Mouse (Mus musculus) brain, embryonic 14.5 days (tissue): ENCODE data around the gene Rab11fip4. TPM values are rescaled to one million over a fixed set of nuclear protein-coding genes. Genes with fewer than 3 reads are reported as not detected.

Source experiments
- DNase-seq: peaks from one replicate; pipeline ENCODE4 v3.0.0-alpha.2; 2011; ENCODE audit warnings: low read depth
- CTCF ChIP-seq: fragments of 200-500 bp; IDR thresholded peaks from 2 replicates; pipeline ENCODE4 v1.5.1; 2012; ENCODE audit warnings: inconsistent platforms, mild to moderate bottlenecking, moderate library complexity, borderline replicate concordance; ENCODE audit not compliant: insufficient read depth, insufficient read length; ENCODE audit errors: extremely low read depth
- POLR2A ChIP-seq: fragments of 200-500 bp; IDR thresholded peaks from 2 replicates; pipeline ENCODE4 v1.6.1; 2012; ENCODE audit warnings: mild to moderate bottlenecking, inconsistent platforms, borderline replicate concordance; ENCODE audit not compliant: poor library complexity, insufficient read depth, insufficient read length, severe bottlenecking; ENCODE audit errors: extremely low read depth
- polyA plus RNA-seq: library from polyadenylated mRNA; depleted of rRNA; stranded (reverse); fragments of >200 nt; gene quantifications from 2 replicates; pipeline ENCODE4 v1.2.3, GENCODE M21; 2012

Rab11fip4 gene
- polyA plus RNA-seq, 1 experiment = 55.0 TPM

GRCm38 (mm10) chr11:79584191-79584590 lies 6.8 kb upstream of the Rab11fip4 start:
- TF ChIP-seq POLR2A = no peak
- TF ChIP-seq CTCF = peak; percentile 88
- DNase-seq = peak; percentile 92

- TF ChIP-seq POLR2A (no peak), CTCF (peak; percentile 37; the same call in 1 of the 2 replicates)
- peak; percentile 43 for DNase-seq
Observed at GRCm38 (mm10) chr11:79589317-79590075, 1.5 kb upstream of the Rab11fip4 start.

GRCm38 (mm10) chr11:79591591-79591975 lies 571 bp downstream of the Rab11fip4 start:
- peak; percentile 53 for DNase-seq
- TF ChIP-seq POLR2A (no peak), CTCF (no peak)

- DNase-seq = no peak
- TF ChIP-seq CTCF = no peak
- no peak for TF ChIP-seq POLR2A
Observed at GRCm38 (mm10) chr11:79593495-79593894, 2.5 kb downstream of the Rab11fip4 start.

- TF ChIP-seq CTCF = no peak
- TF ChIP-seq POLR2A = no peak
- DNase-seq = no peak
Observed at GRCm38 (mm10) chr11:79610454-79610853, 19.4 kb downstream of the Rab11fip4 start.

- DNase-seq = peak; percentile 65
- TF ChIP-seq CTCF (no peak), POLR2A (no peak)
Observed at GRCm38 (mm10) chr11:79611011-79611666, 20.1 kb downstream of the Rab11fip4 start.

- DNase-seq = no peak
- TF ChIP-seq CTCF (no peak), POLR2A (no peak)
Observed at GRCm38 (mm10) chr11:79612046-79612600, 21.1 kb downstream of the Rab11fip4 start.

- peak; percentile 50 for DNase-seq
- TF ChIP-seq POLR2A (no peak), CTCF (no peak)
Observed at GRCm38 (mm10) chr11:79613084-79613483, 22.1 kb downstream of the Rab11fip4 start.

- no peak for DNase-seq
- TF ChIP-seq POLR2A (no peak), CTCF (no peak)
Observed at GRCm38 (mm10) chr11:79613711-79614110, 22.7 kb downstream of the Rab11fip4 start.

GRCm38 (mm10) chr11:79614880-79615279 lies 23.9 kb downstream of the Rab11fip4 start:
- TF ChIP-seq CTCF = no peak
- TF ChIP-seq POLR2A = no peak

GRCm38 (mm10) chr11:79615871-79616270 lies 24.9 kb downstream of the Rab11fip4 start:
- no peak for DNase-seq
- TF ChIP-seq CTCF = no peak
- no peak for TF ChIP-seq POLR2A

More at GRCm38 (mm10) chr11:79614880-79615279, 23.9 kb downstream of the Rab11fip4 start:
- DNase-seq = no peak

- no peak for DNase-seq
- no peak for TF ChIP-seq CTCF
- TF ChIP-seq POLR2A = no peak
Observed at GRCm38 (mm10) chr11:79617991-79618390, 27.0 kb downstream of the Rab11fip4 start.

GRCm38 (mm10) chr11:79623029-79623428 lies 32.0 kb downstream of the Rab11fip4 start:
- DNase-seq = no peak
- TF ChIP-seq POLR2A (no peak), CTCF (no peak)
